Mouse (Mus musculus): ENCODE data around the gene Ptpn21. TPM values are rescaled to one million over a fixed set of nuclear protein-coding genes. Genes with fewer than 3 reads are reported as not detected.

Ptpn21 gene
- polyA plus RNA-seq, 1 experiment from 2014 or later = 5.0 TPM

DNA sequence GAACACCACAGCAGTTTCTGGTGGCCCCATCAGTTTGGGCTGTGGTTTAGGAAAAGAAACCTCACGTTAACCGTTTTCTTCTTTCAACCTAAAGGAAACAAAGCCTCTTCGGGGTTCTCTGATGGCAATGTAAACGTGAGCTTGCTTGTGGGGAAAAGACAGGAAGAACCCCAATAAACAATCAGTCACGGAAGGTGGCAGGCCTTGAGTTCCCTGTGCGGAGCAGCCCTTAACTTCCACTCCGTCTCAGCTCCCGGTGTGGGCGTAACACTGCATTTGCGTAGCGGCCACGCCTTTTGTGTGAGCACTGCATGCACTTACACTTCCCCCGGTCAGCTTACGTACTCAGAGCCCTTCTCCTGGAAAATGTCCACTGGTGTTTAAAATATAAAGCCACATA lies 59.9 kb downstream of the Ptpn21 start:
- no peak for ATAC-seq (replicated peaks)
- H3K36me3 ChIP-seq = peaks cover 13% of the 10 kb centered on the region
- no peaks in the 10 kb centered on the region for H3K27me3 ChIP-seq

DNA sequence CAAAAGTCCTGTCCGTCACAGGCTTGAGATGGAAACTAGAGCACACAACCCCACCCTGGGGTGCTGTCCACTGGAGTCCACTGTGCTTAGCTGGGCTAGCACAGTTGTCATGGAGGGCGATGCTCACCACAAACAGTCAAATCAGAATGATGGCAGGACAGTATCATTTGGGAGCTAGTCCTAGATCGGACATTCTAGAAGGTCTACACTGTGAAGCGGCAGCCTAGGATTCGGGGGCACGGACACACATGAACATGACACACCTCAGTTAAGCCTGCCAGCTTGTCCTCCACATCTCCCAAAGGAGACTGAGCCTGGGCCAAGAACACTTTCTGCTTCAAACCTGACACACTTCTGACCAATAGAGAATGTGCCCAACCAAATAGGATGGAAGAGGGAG lies 60.3 kb downstream of the Ptpn21 start:
- Histone ChIP-seq H3K27ac (replicated peaks) (no peak overlapping the region), H3K9ac (replicated peaks) (no peak overlapping the region), H3K9me3 (no peaks in the 10 kb centered on the region), H3K27me3 (no peaks in the 10 kb centered on the region), H3K36me3 (peaks cover 11% of the 10 kb centered on the region), H3K4me2 (replicated peaks) (no peak overlapping the region), H3K4me1 (no peaks in the 10 kb centered on the region), H3K4me3 (no peak overlapping the region)
- ATAC-seq (replicated peaks) = no peak
- 94% methylated on average over 6 of the region's 6 CpGs for WGBS

More for the DNA sequence above, 59.9 kb downstream of the Ptpn21 start:
- H3K4me3 ChIP-seq = no peak overlapping the region
- no peaks in the 10 kb centered on the region for H3K9me3 ChIP-seq
- H3K4me2 ChIP-seq (replicated peaks) = no peak overlapping the region
- 66% methylated on average over 14 of the region's 14 CpGs for WGBS
- no peaks in the 10 kb centered on the region for H3K4me1 ChIP-seq
- no peak overlapping the region for H3K27ac ChIP-seq (replicated peaks)
- H3K9ac ChIP-seq (replicated peaks) = no peak overlapping the region

DNA sequence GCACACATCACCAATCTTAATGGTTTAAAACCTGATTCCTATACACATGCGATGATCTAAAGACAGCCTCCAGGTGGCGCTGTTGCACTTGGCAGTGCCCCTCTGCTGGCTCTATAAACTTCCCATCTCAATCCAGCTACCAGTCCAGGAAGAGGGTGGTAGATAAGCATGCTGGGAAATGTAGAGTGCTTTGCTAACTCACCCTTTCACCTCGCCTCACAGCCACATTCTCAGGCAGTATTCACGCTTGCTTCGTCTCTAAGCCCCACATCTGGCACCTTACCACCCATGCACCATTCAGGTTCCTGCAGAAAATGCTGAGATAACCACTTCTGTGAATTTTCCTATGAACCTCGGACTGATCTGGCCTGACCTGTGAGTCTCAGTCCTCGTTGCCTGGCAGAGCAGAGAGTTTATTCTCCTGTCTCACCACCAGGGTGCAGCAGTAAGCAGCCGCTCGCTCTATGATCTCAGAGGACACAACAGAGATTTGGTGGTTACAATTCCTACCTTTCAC lies 62.5 kb downstream of the Ptpn21 start:
- peak; percentile 88 for ATAC-seq (replicated peaks)
- H3K9me3 ChIP-seq = no peaks in the 10 kb centered on the region
- H3K4me1 ChIP-seq = no peaks in the 10 kb centered on the region
- H3K36me3 ChIP-seq = peaks cover 9% of the 10 kb centered on the region; the same call in 1 of the 2 replicates
- WGBS = 13% methylated on average over 9 of the region's 9 CpGs
- peak overlapping the region; percentile 35; the same call in 1 of the 2 replicates for H3K27ac ChIP-seq (replicated peaks)
- peak overlapping the region; percentile 17 for H3K4me3 ChIP-seq
- H3K27me3 ChIP-seq = no peaks in the 10 kb centered on the region
- no peak overlapping the region for H3K9ac ChIP-seq (replicated peaks)
- H3K4me2 ChIP-seq (replicated peaks) = peak overlapping the region; percentile 38

DNA sequence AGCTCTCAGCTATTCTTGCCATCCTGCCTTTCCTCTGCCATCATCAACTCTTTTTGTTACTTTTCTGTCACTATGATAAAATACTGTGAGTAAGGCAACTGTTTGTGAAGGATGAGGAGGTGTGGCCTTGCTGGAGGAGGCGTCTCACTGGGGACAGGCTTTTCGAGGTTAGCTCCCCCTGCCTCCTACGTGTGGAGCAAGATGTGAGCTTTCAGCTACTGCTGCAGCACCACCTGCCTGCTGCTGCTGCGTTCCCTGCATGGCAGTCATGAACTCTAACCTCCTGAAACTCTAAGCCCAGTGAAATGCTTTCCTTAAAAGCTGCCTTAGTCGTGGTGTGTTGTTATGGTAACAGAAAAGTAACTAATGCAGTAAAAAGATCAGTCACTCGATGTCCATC lies 63.3 kb downstream of the Ptpn21 start:
- no peak for ATAC-seq (replicated peaks)
- 0 out of 2 replicates have a peak, but pooled peaks cover 9% of the 10 kb centered on the region for H3K36me3 ChIP-seq
- H3K9ac ChIP-seq (replicated peaks) = no peak overlapping the region
- H3K4me3 ChIP-seq = no peak overlapping the region
- no peak overlapping the region for H3K27ac ChIP-seq (replicated peaks)
- no peak overlapping the region for H3K4me2 ChIP-seq (replicated peaks)
- WGBS = 63% methylated on average over 6 of the region's 6 CpGs
- H3K9me3 ChIP-seq = no peaks in the 10 kb centered on the region
- H3K4me1 ChIP-seq = no peaks in the 10 kb centered on the region
- no peaks in the 10 kb centered on the region for H3K27me3 ChIP-seq

DNA sequence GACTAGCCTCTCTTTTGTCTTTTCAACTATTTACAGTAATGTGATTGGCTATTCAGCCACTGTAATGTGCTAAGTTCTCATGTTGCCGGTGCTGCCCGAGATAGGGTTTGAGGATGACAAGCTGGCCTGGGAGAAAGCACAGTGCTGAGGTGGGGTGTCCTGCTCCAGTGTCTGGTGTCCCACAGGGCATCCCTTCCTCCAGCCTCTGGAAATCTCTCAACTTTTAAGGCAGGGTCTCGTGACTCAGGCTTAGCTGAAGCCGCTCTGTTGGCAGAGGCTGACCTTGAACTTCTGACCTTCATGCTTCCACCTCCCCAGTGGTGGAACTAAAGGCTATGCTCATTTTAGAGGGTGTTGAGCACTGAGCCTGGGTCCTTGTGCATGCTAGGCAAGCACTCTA lies 66.8 kb downstream of the Ptpn21 start:
- Histone ChIP-seq H3K27me3 (no peaks in the 10 kb centered on the region), H3K27ac (replicated peaks) (no peak overlapping the region), H3K4me3 (no peak overlapping the region), H3K4me2 (replicated peaks) (no peak overlapping the region), H3K9me3 (no peaks in the 10 kb centered on the region), H3K9ac (replicated peaks) (no peak overlapping the region), H3K4me1 (peaks cover 5% of the 10 kb centered on the region), H3K36me3 (0 out of 2 replicates have a peak, but pooled peaks cover 6% of the 10 kb centered on the region)
- no peak for ATAC-seq (replicated peaks)
- WGBS = 82% methylated on average over 4 of the region's 4 CpGs

DNA sequence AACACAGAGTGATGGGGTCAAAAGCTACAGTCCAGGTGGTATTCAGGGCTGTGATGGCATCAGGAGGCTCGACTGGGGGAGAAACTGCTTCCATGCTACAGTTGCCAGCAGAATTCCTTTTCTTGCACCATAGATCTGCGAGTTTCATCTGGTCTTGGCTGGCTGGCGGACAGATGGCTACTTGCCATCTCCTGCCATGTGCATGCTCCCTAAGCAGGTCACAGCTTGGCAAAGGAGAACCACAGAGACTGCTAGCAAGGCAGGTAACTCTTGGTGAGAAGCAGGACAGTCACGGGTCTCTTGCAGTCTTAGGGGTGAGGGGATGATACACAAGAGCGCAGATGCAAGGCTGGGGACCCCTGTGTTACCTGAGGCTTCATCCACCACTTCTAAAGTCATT lies 67.3 kb downstream of the Ptpn21 start:
- 79% methylated on average over 5 of the region's 5 CpGs for WGBS
- no peaks in the 10 kb centered on the region for H3K9me3 ChIP-seq

DNA sequence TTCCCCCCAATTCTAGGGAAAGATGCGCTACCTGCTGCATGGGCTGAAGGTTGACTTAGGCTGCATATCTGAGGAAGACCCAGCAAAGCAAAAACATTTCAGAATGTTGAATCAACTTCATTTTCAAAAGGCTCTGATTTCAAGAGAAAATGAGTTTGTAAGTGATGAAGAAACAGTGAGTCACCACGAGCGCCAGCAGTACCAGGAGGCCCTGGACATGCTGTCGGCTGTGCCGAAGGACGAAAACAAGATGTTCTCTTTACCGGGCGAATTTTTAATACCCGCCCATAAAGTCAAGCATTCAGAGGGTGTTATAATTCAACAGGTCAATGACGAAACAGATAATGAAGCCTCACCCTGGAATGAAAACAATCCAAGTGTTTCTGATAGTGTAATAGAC lies 68.1 kb downstream of the Ptpn21 start:
- Histone ChIP-seq H3K9me3 (no peaks in the 10 kb centered on the region), H3K4me1 (peaks cover 5% of the 10 kb centered on the region), H3K27me3 (no peaks in the 10 kb centered on the region), H3K9ac (replicated peaks) (no peak overlapping the region), H3K36me3 (0 out of 2 replicates have a peak, but pooled peaks cover 6% of the 10 kb centered on the region), H3K27ac (replicated peaks) (no peak overlapping the region), H3K4me3 (no peak overlapping the region), H3K4me2 (replicated peaks) (no peak overlapping the region)
- ATAC-seq (replicated peaks) = no peak
- WGBS = 94% methylated on average over 10 of the region's 10 CpGs

More for the DNA sequence above, 67.3 kb downstream of the Ptpn21 start:
- H3K9ac ChIP-seq (replicated peaks) = no peak overlapping the region
- H3K4me2 ChIP-seq (replicated peaks) = no peak overlapping the region
- H3K36me3 ChIP-seq = 0 out of 2 replicates have a peak, but pooled peaks cover 6% of the 10 kb centered on the region
- no peak for ATAC-seq (replicated peaks)
- no peak overlapping the region for H3K27ac ChIP-seq (replicated peaks)
- peaks cover 5% of the 10 kb centered on the region for H3K4me1 ChIP-seq
- no peak overlapping the region for H3K4me3 ChIP-seq
- H3K27me3 ChIP-seq = no peaks in the 10 kb centered on the region

DNA sequence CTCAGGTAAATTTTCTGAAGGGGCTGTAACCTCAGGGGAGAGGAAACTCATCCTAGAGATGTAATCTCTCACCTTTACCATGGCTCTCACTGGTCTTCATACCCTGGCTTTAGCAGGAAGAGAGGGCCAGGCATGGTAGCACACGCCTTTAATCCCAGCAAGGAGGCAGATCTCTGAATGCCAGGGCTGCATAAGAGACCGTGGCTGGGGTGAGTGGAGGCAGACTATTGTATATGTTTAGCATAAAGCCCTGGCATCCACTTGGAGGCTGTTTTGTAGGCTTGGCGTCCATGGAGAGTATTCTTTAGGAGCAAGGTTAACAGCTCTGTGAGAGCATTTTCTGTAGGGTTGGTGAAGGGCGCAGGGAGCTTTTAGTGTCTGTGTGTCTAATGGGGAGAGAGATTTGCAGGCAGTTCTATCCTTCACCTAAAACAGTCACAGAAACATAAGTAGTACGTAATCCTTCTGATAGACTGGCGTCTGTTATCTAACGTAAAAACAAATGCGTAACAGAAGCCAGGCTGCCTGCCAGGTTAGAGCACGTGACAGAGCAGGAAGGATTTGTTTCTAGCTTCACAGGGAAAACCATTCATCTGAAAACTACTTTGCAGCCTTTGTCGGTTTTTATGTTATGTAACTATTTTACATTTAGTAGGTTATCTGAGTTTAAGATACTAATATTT lies 68.9 kb downstream of the Ptpn21 start:
- H3K4me3 ChIP-seq = no peak overlapping the region
- H3K9me3 ChIP-seq = no peaks in the 10 kb centered on the region
- 58% methylated on average over 10 of the region's 10 CpGs for WGBS
- H3K27me3 ChIP-seq = no peaks in the 10 kb centered on the region
- 0 out of 2 replicates have a peak, but pooled peaks cover 6% of the 10 kb centered on the region for H3K36me3 ChIP-seq
- H3K4me2 ChIP-seq (replicated peaks) = no peak overlapping the region
- no peak overlapping the region for H3K9ac ChIP-seq (replicated peaks)
- H3K4me1 ChIP-seq = peaks cover 5% of the 10 kb centered on the region
- ATAC-seq (replicated peaks) = peak; percentile 43
- H3K27ac ChIP-seq (replicated peaks) = peak overlapping the region; percentile 63; the same call in 1 of the 2 replicates

DNA sequence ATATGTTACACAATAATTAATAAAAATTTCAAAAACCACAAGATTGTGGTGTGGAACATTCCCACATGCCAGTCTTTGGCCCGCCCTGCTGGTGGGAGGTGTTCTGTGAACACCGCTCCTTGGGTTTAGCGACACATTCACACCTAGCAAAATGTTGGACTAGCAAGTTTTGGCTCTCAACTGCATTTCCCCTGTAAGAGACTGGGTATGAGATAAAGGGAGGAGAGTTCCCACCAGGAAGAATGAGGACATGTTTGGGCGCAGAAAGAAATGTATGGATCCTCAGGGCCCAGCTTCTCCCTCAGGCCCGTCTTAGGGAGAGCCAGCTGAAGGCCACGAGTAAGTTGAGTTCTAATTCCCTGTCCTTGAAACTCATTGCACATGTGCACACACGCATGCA lies 74.6 kb downstream of the Ptpn21 start:
- Histone ChIP-seq H3K4me2 (replicated peaks) (no peak overlapping the region), H3K36me3 (peaks cover 27% of the 10 kb centered on the region)
- WGBS = 93% methylated on average over 7 of the region's 7 CpGs

DNA sequence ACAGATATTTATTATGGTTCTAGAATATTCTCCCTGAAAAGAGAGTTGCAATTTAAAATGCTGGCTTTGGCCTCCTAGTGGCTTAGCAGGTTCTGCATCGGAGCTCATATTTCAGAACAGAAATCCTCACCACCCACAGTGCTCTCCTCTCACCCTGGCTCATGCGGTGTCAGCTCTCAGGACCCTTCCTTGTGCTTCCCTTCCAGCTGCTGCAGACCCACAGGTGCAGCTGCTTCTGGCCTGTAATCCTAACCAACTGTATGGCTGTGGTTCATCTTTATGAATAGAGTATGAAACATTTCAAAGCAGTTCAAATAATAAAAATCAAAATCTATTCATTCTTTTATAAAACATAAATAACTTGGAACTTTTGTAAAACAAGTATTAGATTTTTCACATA lies 80.3 kb downstream of the Ptpn21 start:
- WGBS = 73% methylated on average over 2 of the region's 2 CpGs
- Histone ChIP-seq H3K4me1 (no peaks in the 10 kb centered on the region), H3K27ac (replicated peaks) (no peak overlapping the region), H3K4me2 (replicated peaks) (no peak overlapping the region), H3K4me3 (no peak overlapping the region), H3K27me3 (no peaks in the 10 kb centered on the region), H3K9ac (replicated peaks) (no peak overlapping the region), H3K9me3 (no peaks in the 10 kb centered on the region), H3K36me3 (peaks cover 23% of the 10 kb centered on the region)
- no peak for ATAC-seq (replicated peaks)

More for the DNA sequence above, 74.6 kb downstream of the Ptpn21 start:
- no peak overlapping the region for H3K27ac ChIP-seq (replicated peaks)
- no peaks in the 10 kb centered on the region for H3K9me3 ChIP-seq
- no peaks in the 10 kb centered on the region for H3K4me1 ChIP-seq
- no peak for ATAC-seq (replicated peaks)
- H3K4me3 ChIP-seq = no peak overlapping the region
- no peak overlapping the region for H3K9ac ChIP-seq (replicated peaks)
- no peaks in the 10 kb centered on the region for H3K27me3 ChIP-seq

DNA sequence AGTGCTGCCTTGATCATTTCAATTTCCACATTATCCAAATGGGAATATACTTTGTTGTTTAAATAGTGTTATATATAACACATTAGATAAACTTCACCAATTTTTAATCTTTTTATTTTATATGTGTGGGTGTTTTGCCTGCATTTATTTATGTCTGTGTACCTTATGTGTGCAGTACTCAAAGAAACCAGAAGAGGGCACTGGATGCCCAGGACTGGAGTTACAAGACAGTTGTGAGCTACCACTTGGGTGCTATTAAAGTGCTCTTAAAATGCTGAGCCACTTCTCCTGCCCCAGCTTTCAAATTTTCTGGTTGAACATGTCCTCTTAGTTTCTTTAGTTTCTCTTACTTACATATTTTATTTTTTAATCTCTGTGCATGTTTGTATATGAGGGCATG lies 92.4 kb downstream of the Ptpn21 start:
- Histone ChIP-seq H3K27me3 (no peaks in the 10 kb centered on the region), H3K27ac (replicated peaks) (no peak overlapping the region), H3K9ac (replicated peaks) (no peak overlapping the region), H3K4me1 (no peaks in the 10 kb centered on the region), H3K4me2 (replicated peaks) (no peak overlapping the region), H3K4me3 (no peak overlapping the region), H3K36me3 (peaks cover 10% of the 10 kb centered on the region), H3K9me3 (no peaks in the 10 kb centered on the region)
- ATAC-seq (replicated peaks) = no peak

DNA sequence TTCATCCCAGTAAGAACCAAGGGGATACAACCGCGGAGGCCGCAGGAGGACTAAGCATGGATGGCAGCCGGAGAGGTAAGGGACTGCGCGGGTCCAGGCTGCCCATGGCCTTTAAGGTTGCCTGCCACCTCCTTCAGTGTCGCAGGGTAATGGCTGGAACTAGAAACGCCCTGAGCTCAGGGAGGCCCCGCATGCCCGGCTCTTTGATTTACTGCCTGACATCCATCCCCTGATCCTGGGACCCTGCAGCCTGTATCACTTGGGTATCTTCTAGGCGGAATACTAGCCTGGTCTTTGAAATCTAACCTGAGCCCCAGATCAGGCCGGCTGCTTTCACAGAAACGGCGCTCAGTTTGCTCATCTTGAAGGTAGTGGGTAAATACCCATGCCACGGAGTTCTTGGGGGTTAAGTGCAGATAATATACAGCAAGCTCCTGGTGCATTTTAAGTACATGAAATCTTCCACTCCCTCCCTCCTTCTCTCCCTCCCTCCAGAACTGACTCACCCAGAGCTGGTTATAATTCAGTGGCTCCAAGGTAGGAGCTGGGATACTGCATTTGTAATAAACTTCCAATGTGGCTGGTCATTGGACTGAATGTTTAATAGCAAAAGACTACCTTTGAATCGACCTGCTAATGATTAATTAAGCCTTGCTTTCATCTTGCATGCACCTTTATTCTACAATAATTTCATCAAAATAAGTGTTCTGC lies 108.8 kb downstream of the Ptpn21 start:
- H3K4me2 ChIP-seq (replicated peaks) = peak overlapping the region; percentile 68
- H3K4me1 ChIP-seq = peaks cover 12% of the 10 kb centered on the region
- H3K4me3 ChIP-seq = peak overlapping the region; percentile 67
- H3K36me3 ChIP-seq = peaks cover 6% of the 10 kb centered on the region
- peaks cover 5% of the 10 kb centered on the region; the same call in 1 of the 2 replicates for H3K9me3 ChIP-seq
- H3K27me3 ChIP-seq = no peaks in the 10 kb centered on the region
- H3K9ac ChIP-seq (replicated peaks) = peak overlapping the region; percentile 78
- under 1% methylated on average over 16 of the region's 16 CpGs for WGBS
- H3K27ac ChIP-seq (replicated peaks) = peak overlapping the region; percentile 61
- ATAC-seq (replicated peaks) = peak; percentile 88
